Mouse (Mus musculus) kidney, adult 2 months (tissue): ENCODE measurements at regions not wholly inside any gene's neighbourhood (a gene's known extent, or its start where the extent isn't known, plus 50 kb on each side); places are given as distances from the start of the nearest gene placed in this dataset.

Experiments
- DNase-seq: peaks from one replicate; pipeline ENCODE4 v3.0.0; 2021
- H3K27ac ChIP-seq: fragments of 200-500 bp; 2 replicates; pipeline ENCODE4 v1.5.1; 2012; ENCODE audit warnings: low read depth, low read length, control low read depth, inconsistent platforms; ENCODE audit not compliant: insufficient read depth
- H3K27me3 ChIP-seq: fragments of 200-500 bp; replicated peaks from 2 replicates; pipeline ENCODE4 v1.6.1; 2012; ENCODE audit warnings: mild to moderate bottlenecking, moderate library complexity, low read length, inconsistent platforms; ENCODE audit not compliant: control insufficient read depth, insufficient read depth
- H3K36me3 ChIP-seq: fragments of 200-500 bp; 2 replicates; pipeline ENCODE4 v1.6.1; 2012; ENCODE audit warnings: mild to moderate bottlenecking, moderate library complexity, low read length, inconsistent platforms; ENCODE audit not compliant: control insufficient read depth, insufficient read depth
- H3K4me1 ChIP-seq: fragments of 200-500 bp; 2 replicates; pipeline ENCODE4 v1.6.1; 2011; ENCODE audit warnings: low read length; ENCODE audit not compliant: control insufficient read depth, insufficient read depth
- H3K4me3 ChIP-seq: fragments of 200-500 bp; 2 replicates; pipeline ENCODE4 v1.5.1; 2011; ENCODE audit warnings: mild to moderate bottlenecking, low read depth, low read length, control low read depth; ENCODE audit not compliant: insufficient read depth
- CTCF ChIP-seq: fragments of 200-500 bp; conservative IDR thresholded peaks from 2 replicates; pipeline ENCODE4 v1.5.1; 2011; ENCODE audit warnings: low read depth, mild to moderate bottlenecking, control low read depth, low read length, moderate library complexity, mixed read lengths; ENCODE audit not compliant: insufficient read depth, insufficient read length
- POLR2A ChIP-seq: fragments of 200-500 bp; IDR thresholded peaks from one replicate; pipeline ENCODE4 v1.6.1; 2011; ENCODE audit warnings: low read depth, low read length, control low read depth
- WGBS: fragments of 180-500 bp; shearing (Covaris S2); methylation state at CpG from one replicate; pipeline ENCODE4 v1.1.7; 2018; 5-methylcytosine and 5-hydroxymethylcytosine counted together

GRCm38 (mm10) chr2:50675736-50676550 is 379.3 kb upstream of the Mmadhc start:
- Histone ChIP-seq H3K36me3 (no peaks in the 10 kb centered on the region), H3K27ac (no peak overlapping the region), H3K4me1 (no peaks in the 10 kb centered on the region), H3K4me3 (no peak overlapping the region), H3K27me3 (no peaks in the 10 kb centered on the region)
- TF ChIP-seq POLR2A (no peak), CTCF (no peak)
- no peak for DNase-seq
- 87% methylated on average over 7 of the region's 7 CpGs for WGBS

- H3K27ac ChIP-seq, result no peak overlapping the region
- H3K36me3 ChIP-seq, result no peaks in the 10 kb centered on the region
- WGBS, result 66% methylated on average over 3 of the region's 3 CpGs
- H3K4me3 ChIP-seq, result no peak overlapping the region
- TF ChIP-seq POLR2A (no peak), CTCF (no peak)
- H3K4me1 ChIP-seq, result no peaks in the 10 kb centered on the region
- no peaks in the 10 kb centered on the region for H3K27me3 ChIP-seq
- DNase-seq, result peak; percentile 42
These were observed 378.2 kb upstream of the Mmadhc start for GRCm38 (mm10) chr2:50674856-50675175.

GRCm38 (mm10) chr2:50674151-50674855 is 377.7 kb upstream of the Mmadhc start:
- Histone ChIP-seq H3K27me3 (no peaks in the 10 kb centered on the region), H3K36me3 (no peaks in the 10 kb centered on the region), H3K4me3 (no peak overlapping the region), H3K27ac (no peak overlapping the region), H3K4me1 (no peaks in the 10 kb centered on the region)
- TF ChIP-seq CTCF, result no peak
- no peak for TF ChIP-seq POLR2A
- 55% methylated on average over 7 of the region's 7 CpGs for WGBS
- DNase-seq, result no peak

- H3K27ac ChIP-seq, result no peak overlapping the region
- no peak overlapping the region for H3K4me3 ChIP-seq
- no peak for TF ChIP-seq POLR2A
- TF ChIP-seq CTCF, result no peak
- no peaks in the 10 kb centered on the region for H3K4me1 ChIP-seq
- no peaks in the 10 kb centered on the region for H3K36me3 ChIP-seq
- no peak for DNase-seq
- H3K27me3 ChIP-seq, result no peaks in the 10 kb centered on the region
These were observed 372.7 kb upstream of the Mmadhc start for GRCm38 (mm10) chr2:50669297-50669696.

DNA sequence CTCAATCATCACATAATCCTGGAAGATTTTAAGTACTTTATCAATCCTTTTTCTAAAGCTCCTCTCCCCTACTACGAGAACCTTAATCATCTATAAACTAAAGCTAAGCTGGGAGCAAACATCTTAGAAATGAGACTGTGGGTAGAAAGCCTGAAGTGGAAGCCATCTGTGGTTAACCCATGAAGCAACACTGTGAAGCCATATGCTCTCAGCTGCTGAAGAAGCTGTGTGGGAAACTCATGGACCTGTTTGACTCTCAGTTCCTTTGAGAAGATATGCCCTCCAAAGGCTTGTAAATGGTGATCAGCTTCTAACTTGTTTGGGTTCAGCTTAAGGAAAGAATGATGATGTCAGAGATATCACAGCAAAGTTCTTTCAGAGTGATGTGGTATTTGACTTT is 372.2 kb upstream of the Mmadhc start:
- no peak for TF ChIP-seq CTCF
- TF ChIP-seq POLR2A, result no peak
- no peaks in the 10 kb centered on the region for H3K27me3 ChIP-seq
- no peaks in the 10 kb centered on the region for H3K4me1 ChIP-seq
- DNase-seq, result no peak
- H3K36me3 ChIP-seq, result no peaks in the 10 kb centered on the region
- H3K4me3 ChIP-seq, result no peak overlapping the region
- WGBS, result 98% methylated on average over 1 of the region's 1 CpGs
- no peak overlapping the region for H3K27ac ChIP-seq

GRCm38 (mm10) chr2:50667180-50667579 is 370.6 kb upstream of the Mmadhc start:
- Histone ChIP-seq H3K4me3 (no peak overlapping the region), H3K36me3 (no peaks in the 10 kb centered on the region), H3K27ac (no peak overlapping the region), H3K4me1 (no peaks in the 10 kb centered on the region), H3K27me3 (no peaks in the 10 kb centered on the region)
- no peak for DNase-seq
- WGBS, result 62% methylated on average over 3 of the region's 3 CpGs
- TF ChIP-seq POLR2A (no peak), CTCF (no peak)

- H3K4me1 ChIP-seq, result no peaks in the 10 kb centered on the region
- H3K36me3 ChIP-seq, result no peaks in the 10 kb centered on the region
- DNase-seq, result no peak
- 83% methylated on average over 1 of the region's 1 CpGs for WGBS
- no peaks in the 10 kb centered on the region for H3K27me3 ChIP-seq
- H3K4me3 ChIP-seq, result no peak overlapping the region
- H3K27ac ChIP-seq, result no peak overlapping the region
- TF ChIP-seq POLR2A (no peak), CTCF (no peak)
These were observed 365.9 kb upstream of the Mmadhc start for GRCm38 (mm10) chr2:50662504-50662903.

DNA sequence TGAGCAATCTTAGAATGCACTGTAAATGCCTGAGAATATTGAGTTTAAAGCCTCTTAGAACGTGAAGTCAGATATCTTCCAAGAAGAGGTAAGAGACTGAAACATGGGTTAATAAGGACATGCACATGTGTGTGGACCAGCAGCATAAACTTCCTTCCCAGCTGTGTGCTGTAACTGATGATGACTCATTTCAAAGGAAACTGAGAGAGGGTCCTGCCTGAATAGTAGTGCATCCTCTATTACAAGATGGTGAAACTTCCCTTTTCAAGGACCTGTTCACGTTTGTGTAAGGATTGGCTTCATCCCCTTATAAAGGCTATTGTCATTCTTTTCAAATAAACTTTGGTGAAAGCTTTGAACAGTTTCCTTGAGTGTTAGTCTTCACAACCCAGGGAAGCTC is 363.4 kb upstream of the Mmadhc start:
- 74% methylated on average over 2 of the region's 2 CpGs for WGBS

More for the DNA sequence above, 363.4 kb upstream of the Mmadhc start:
- Histone ChIP-seq H3K27ac (no peak overlapping the region), H3K36me3 (no peaks in the 10 kb centered on the region), H3K4me1 (no peaks in the 10 kb centered on the region), H3K4me3 (no peak overlapping the region), H3K27me3 (no peaks in the 10 kb centered on the region)
- no peak for DNase-seq
- TF ChIP-seq CTCF, result no peak
- no peak for TF ChIP-seq POLR2A
